Mouse (Mus musculus) stomach, postnatal 0 days (tissue): ENCODE results near the gene 4931406P16Rik. TPM values are rescaled to one million over a fixed set of nuclear protein-coding genes. Genes with fewer than 3 reads are reported as not detected.

Source experiments
- ATAC-seq: fragments of 200-750 bp; cut with Nextera tagmentation; 2 replicates; pipeline ENCODE4 v1.8.0; 2017; ENCODE audit not compliant: low FRiP score, low TSS enrichment
- DNase-seq: peaks from one replicate; pipeline ENCODE4 v3.0.0-alpha.2; 2016; ENCODE audit warnings: low spot score
- H3K27ac ChIP-seq: fragments of 300-500 bp; sonication (generic); replicated peaks from 2 replicates; pipeline ENCODE4 v1.5.1; 2014; ENCODE audit warnings: mild to moderate bottlenecking, control low read depth
- H3K27me3 ChIP-seq: fragments of 300-500 bp; sonication (generic); 2 replicates; pipeline ENCODE4 v1.6.1; 2014; ENCODE audit warnings: low read length; ENCODE audit not compliant: control insufficient read depth, insufficient read depth
- H3K36me3 ChIP-seq: fragments of 300-500 bp; sonication (generic); 2 replicates; pipeline ENCODE4 v1.6.1; 2014; ENCODE audit warnings: low read length, mixed read lengths; ENCODE audit not compliant: control insufficient read depth, insufficient read depth
- H3K4me1 ChIP-seq: fragments of 300-500 bp; sonication (generic); replicated peaks from 2 replicates; pipeline ENCODE4 v1.6.1; 2014; ENCODE audit warnings: antibody characterized with exemption; ENCODE audit not compliant: control insufficient read depth, insufficient read depth
- H3K4me2 ChIP-seq: fragments of 300-500 bp; sonication (generic); replicated peaks from 2 replicates; pipeline ENCODE4 v1.6.1; 2014; ENCODE audit warnings: low read depth, mild to moderate bottlenecking, control low read depth, moderate library complexity
- H3K4me3 ChIP-seq: fragments of 300-500 bp; sonication (generic); 2 replicates; pipeline ENCODE4 v1.5.1; 2014; ENCODE audit warnings: low read depth, low read length, control low read depth
- H3K9ac ChIP-seq: fragments of 300-500 bp; sonication (generic); 2 replicates; pipeline ENCODE4 v1.6.1; 2014; ENCODE audit warnings: mild to moderate bottlenecking, low read length, control low read depth, mixed read lengths
- H3K9me3 ChIP-seq: fragments of 300-500 bp; sonication (generic); 2 replicates; pipeline ENCODE4 v1.6.1; 2016; ENCODE audit warnings: low read length; ENCODE audit not compliant: control insufficient read depth
- CTCF ChIP-seq: IDR thresholded peaks from 2 replicates; pipeline ENCODE4 v1.5.1; 2016; ENCODE audit warnings: antibody characterized with exemption, low read depth, mild to moderate bottlenecking, moderate library complexity
- EP300 ChIP-seq: optimal IDR thresholded peaks from 2 replicates; pipeline ENCODE3; 2016; ENCODE audit warnings: antibody characterized with exemption
- WGBS: fragments of 180-500 bp; shearing (Covaris S2); extraction: QIAGEN DNeasy Blood & Tissue Kit; methylation state at CpG from one replicate; pipeline ENCODE4 v1.1.7; 2014; 5-methylcytosine and 5-hydroxymethylcytosine counted together
- polyA plus RNA-seq: library from polyadenylated mRNA; unstranded; fragments of >200 nt; fragmentation: Nextera tagmentation; extraction: Ambion mirVana; gene quantifications from 2 replicates; pipeline ENCODE4 v1.2.1, GENCODE M21; 2015

The 4931406P16Rik gene
- polyA plus RNA-seq, 1 experiment from 2014 or later, result 16.1 TPM

DNA sequence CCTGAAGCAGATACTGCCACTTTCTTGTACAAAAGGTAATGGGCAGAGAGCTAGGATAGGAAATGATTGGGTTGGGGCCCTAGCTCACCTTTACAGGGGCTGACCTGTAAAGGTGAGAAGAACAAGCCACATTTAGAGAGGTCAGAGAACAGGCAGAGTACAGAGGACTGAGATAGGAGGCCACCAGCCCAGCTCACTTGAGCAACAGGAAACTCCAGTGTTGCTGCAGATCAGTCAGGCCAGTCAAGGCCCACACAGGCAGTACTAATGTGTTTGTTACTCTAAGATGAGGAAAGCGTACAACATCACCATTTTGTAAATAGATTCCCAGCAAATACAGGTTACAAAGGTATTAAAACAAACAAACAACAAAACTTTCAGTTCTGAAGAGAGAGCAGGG lies 57.4 kb downstream of the 4931406P16Rik start:
- H3K36me3 ChIP-seq, result peaks cover 20% of the 10 kb centered on the region
- H3K27ac ChIP-seq, result peak overlapping the region; percentile 30; the same call in 1 of the 2 replicates

DNA sequence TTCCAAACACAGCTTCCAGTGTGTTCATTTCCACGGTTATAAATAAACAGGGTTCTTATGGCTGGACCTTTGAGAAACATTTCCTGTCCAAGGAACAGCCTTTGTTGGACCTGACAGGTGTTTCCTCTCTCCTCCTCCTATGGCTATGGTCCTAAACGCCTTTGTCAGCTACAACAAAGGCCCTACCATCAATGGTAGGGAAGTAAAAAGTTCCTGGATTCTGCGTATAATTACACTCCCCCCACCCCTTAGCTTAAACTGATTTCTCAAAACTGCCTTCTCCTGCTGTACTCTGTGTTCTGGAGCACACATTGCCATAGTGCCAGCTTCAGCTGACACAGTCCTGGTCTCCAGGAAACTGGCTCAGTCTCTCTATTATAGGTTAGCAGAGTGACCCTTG lies 58.2 kb downstream of the 4931406P16Rik start:
- H3K4me3 ChIP-seq, result no peak overlapping the region
- TF ChIP-seq CTCF, result no peak
- TF ChIP-seq EP300, result no peak
- no peaks in the 10 kb centered on the region for H3K4me1 ChIP-seq
- H3K27me3 ChIP-seq, result no peaks in the 10 kb centered on the region
- WGBS, result 47% methylated on average over 3 of the region's 3 CpGs
- no peaks in the 10 kb centered on the region for H3K9me3 ChIP-seq
- H3K27ac ChIP-seq, result no peak overlapping the region
- H3K4me2 ChIP-seq, result no peak overlapping the region
- peaks cover 20% of the 10 kb centered on the region for H3K36me3 ChIP-seq
- DNase-seq (no peak), ATAC-seq (peak; percentile 32; the same call in 1 of the 2 replicates)
- H3K9ac ChIP-seq, result no peak overlapping the region

More for the DNA sequence above, 57.4 kb downstream of the 4931406P16Rik start:
- no peak overlapping the region for H3K4me3 ChIP-seq
- H3K27me3 ChIP-seq, result no peaks in the 10 kb centered on the region
- no peak overlapping the region for H3K9ac ChIP-seq
- no peak for ATAC-seq
- DNase-seq, result no peak
- H3K9me3 ChIP-seq, result no peaks in the 10 kb centered on the region
- TF ChIP-seq EP300 (no peak), CTCF (no peak)
- H3K4me2 ChIP-seq, result no peak overlapping the region
- WGBS, result 79% methylated on average over 1 of the region's 1 CpGs
- no peaks in the 10 kb centered on the region for H3K4me1 ChIP-seq

DNA sequence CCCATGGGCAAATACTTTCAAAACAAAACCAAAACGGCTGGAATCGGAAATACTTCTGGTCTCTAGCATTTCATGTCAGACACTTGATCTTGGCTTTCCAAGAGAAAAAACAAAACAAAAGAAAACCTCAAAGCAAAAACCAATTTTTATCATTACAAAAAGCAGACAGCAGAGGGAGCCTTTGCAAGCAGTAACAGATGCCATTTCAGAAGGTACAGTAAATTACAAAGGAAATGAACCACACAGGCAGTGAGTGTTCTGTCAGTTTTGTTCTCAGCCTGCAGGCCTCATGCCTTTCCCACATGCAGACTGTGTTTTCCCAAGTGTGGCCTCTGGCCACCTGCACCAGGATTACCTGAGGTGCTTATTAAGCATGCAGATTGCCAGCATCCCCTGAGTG lies 61.3 kb downstream of the 4931406P16Rik start:
- DNase-seq, result no peak
- peaks cover 26% of the 10 kb centered on the region for H3K36me3 ChIP-seq
- no peak overlapping the region for H3K27ac ChIP-seq
- no peaks in the 10 kb centered on the region for H3K9me3 ChIP-seq
- H3K9ac ChIP-seq, result no peak overlapping the region
- 75% methylated on average over 2 of the region's 2 CpGs for WGBS
- ATAC-seq, result no peak
- H3K27me3 ChIP-seq, result no peaks in the 10 kb centered on the region
- TF ChIP-seq EP300 (no peak), CTCF (peak; percentile 77)
- H3K4me2 ChIP-seq, result no peak overlapping the region
- H3K4me3 ChIP-seq, result no peak overlapping the region
- no peaks in the 10 kb centered on the region for H3K4me1 ChIP-seq

DNA sequence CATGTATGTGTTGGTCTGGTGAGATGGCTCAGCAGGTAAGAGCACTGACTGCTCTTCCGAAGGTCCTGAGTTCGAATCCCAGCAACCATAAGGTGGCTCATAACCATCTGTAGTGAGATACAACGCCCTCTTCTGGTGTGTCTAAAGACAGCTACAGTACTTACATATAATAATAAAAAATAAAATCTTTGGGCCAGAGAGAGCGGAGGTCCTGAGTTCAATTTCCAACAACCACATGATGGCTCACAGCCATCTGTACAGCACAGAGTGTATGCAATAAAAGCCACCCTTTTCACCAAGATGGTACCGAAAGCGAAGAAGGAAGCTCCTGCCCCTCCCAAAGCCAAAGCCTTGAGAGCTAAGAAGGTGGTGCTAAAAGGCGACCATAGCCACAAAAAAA lies 62.6 kb downstream of the 4931406P16Rik start, which contains the start of gene Gm6096:
Gene Gm6096, plus strand, starts transcription at position 301 of the 400 bp plus-strand sequence.
- no peak for TF ChIP-seq CTCF
- no peak for TF ChIP-seq EP300
- no peak for ATAC-seq

GRCm38 (mm10) chr7:34246870-34247499 lies 66.4 kb downstream of the 4931406P16Rik start:
- TF ChIP-seq EP300, result no peak
- TF ChIP-seq CTCF, result no peak
- Histone ChIP-seq H3K27ac (no peak overlapping the region), H3K4me2 (no peak overlapping the region), H3K36me3 (peaks cover 22% of the 10 kb centered on the region), H3K27me3 (no peaks in the 10 kb centered on the region), H3K4me3 (no peak overlapping the region), H3K9ac (no peak overlapping the region), H3K4me1 (no peaks in the 10 kb centered on the region), H3K9me3 (no peaks in the 10 kb centered on the region)
- DNase-seq (no peak), ATAC-seq (no peak)
- WGBS, result 88% methylated on average over 3 of the region's 3 CpGs

More for the DNA sequence above, 62.6 kb downstream of the 4931406P16Rik start, which contains the start of gene Gm6096:
- no peak within 1 kb of the TSS for H3K4me2 ChIP-seq
- 93% methylated on average over 7 of the region's 7 CpGs for WGBS
- no peaks in the 10 kb centered on the region for H3K9me3 ChIP-seq
- no peaks in the 10 kb centered on the region for H3K27me3 ChIP-seq
- H3K36me3 ChIP-seq, result peaks cover 26% of the 10 kb centered on the region
- DNase-seq, result no peak
- no peaks in the 10 kb centered on the region for H3K4me1 ChIP-seq
- H3K4me3 ChIP-seq, result no peak within 1 kb of the TSS
- no peak within 1 kb of the TSS for H3K27ac ChIP-seq
- H3K9ac ChIP-seq, result no peak within 1 kb of the TSS

- WGBS, result 95% methylated on average over 11 of the region's 11 CpGs
- Histone ChIP-seq H3K4me1 (no peaks in the 10 kb centered on the region), H3K4me2 (no peak overlapping the region), H3K27me3 (no peaks in the 10 kb centered on the region), H3K9ac (no peak overlapping the region), H3K9me3 (no peaks in the 10 kb centered on the region), H3K27ac (no peak overlapping the region), H3K36me3 (peaks cover 32% of the 10 kb centered on the region), H3K4me3 (no peak overlapping the region)
- ATAC-seq (no peak), DNase-seq (no peak)
- no peak for TF ChIP-seq CTCF
- TF ChIP-seq EP300, result no peak
Observed at GRCm38 (mm10) chr7:34242176-34242575, 71.2 kb downstream of the 4931406P16Rik start.
